Mouse (Mus musculus) layer of hippocampus, adult 2 months (tissue): Measurements from ENCODE around the gene Atp11b. TPM values are rescaled to one million over a fixed set of nuclear protein-coding genes. Genes with fewer than 3 reads are reported as not detected.

Experiments used
- DNase-seq, 2 experiments: peaks; one replicate each; pipeline ENCODE4 v3.0.0; 2022; ENCODE audit warnings: low spot score in 2 of 2
- H3K27ac ChIP-seq: fragments of 200-600 bp; 2 replicates; pipeline ENCODE4 v1.8.1; 2022
- H3K4me3 ChIP-seq: fragments of 200-600 bp; 2 replicates; pipeline ENCODE4 v1.8.1; 2022; ENCODE audit warnings: mild to moderate bottlenecking
- CTCF ChIP-seq: fragments of 200-600 bp; conservative IDR thresholded peaks from 2 replicates; pipeline ENCODE4 v1.8.1; 2022; ENCODE audit warnings: antibody characterized with exemption, mild to moderate bottlenecking, moderate library complexity
- long read RNA-seq, 2 experiments: library from polyadenylated mRNA; stranded (forward); transcript quantifications; one replicate each; pipeline ENCODE4 v2.0.0; 2021; ENCODE audit warnings: borderline mapping rate in 2 of 2
- total RNA-seq, 2 experiments: library from RNA; stranded (reverse); gene quantifications; 2 replicates each; pipeline ENCODE4 v1.2.3; 2021

Atp11b gene
- 10 to 100 TPM; 89.9 to 91.9 TPM for total RNA-seq
- long read RNA-seq, experiment 1, full-length matches to known transcripts: 4 of 37 reads
- long read RNA-seq, experiment 1, partial matches to known transcripts: 2 of 37 reads
- long read RNA-seq, experiment 1, other reads (novel, unspliced or antisense): 31 of 37 reads
- long read RNA-seq, experiment 2, full-length matches to known transcripts: 4 of 57 reads
- long read RNA-seq, experiment 2, partial matches to known transcripts: 12 of 57 reads
- long read RNA-seq, experiment 2, other reads (novel, unspliced or antisense): 41 of 57 reads

GRCm38 (mm10) chr3:35753825-35754767 is at the start of gene Atp11b:
Gene Atp11b (plus strand): TSS chr3:35754106.
- Histone ChIP-seq H3K27ac (peak within 1 kb of the TSS; percentile 96), H3K4me3 (peak within 1 kb of the TSS; percentile 92)
- TF ChIP-seq CTCF: peak; percentile 69
- DNase-seq: peak; percentile 65 to 71

- Histone ChIP-seq H3K27ac (no peak overlapping the region), H3K4me3 (no peak overlapping the region)
- no peak for TF ChIP-seq CTCF
- DNase-seq: no peak
Observed at GRCm38 (mm10) chr3:35704328-35704613, 49.6 kb upstream of the Atp11b start.

- no peak overlapping the region for H3K27ac ChIP-seq
- TF ChIP-seq CTCF: no peak
- no peak overlapping the region for H3K4me3 ChIP-seq
- DNase-seq: no peak
Observed at GRCm38 (mm10) chr3:35719531-35720205, 34.2 kb upstream of the Atp11b start.

GRCm38 (mm10) chr3:35720801-35721200 is 33.1 kb upstream of the Atp11b start:
- no peak for DNase-seq

GRCm38 (mm10) chr3:35721818-35722446 is 32.0 kb upstream of the Atp11b start:
- no peak for DNase-seq
- no peak for TF ChIP-seq CTCF
- H3K4me3 ChIP-seq: no peak overlapping the region
- H3K27ac ChIP-seq: no peak overlapping the region

More at GRCm38 (mm10) chr3:35720801-35721200, 33.1 kb upstream of the Atp11b start:
- no peak for TF ChIP-seq CTCF
- H3K4me3 ChIP-seq: no peak overlapping the region
- H3K27ac ChIP-seq: no peak overlapping the region

GRCm38 (mm10) chr3:35722811-35723210 is 31.1 kb upstream of the Atp11b start:
- no peak for DNase-seq
- no peak overlapping the region for H3K4me3 ChIP-seq
- no peak overlapping the region for H3K27ac ChIP-seq
- no peak for TF ChIP-seq CTCF

GRCm38 (mm10) chr3:35723586-35724322 is 30.2 kb upstream of the Atp11b start:
- Histone ChIP-seq H3K27ac (no peak overlapping the region; the same call in 1 of the 2 replicates), H3K4me3 (no peak overlapping the region)
- TF ChIP-seq CTCF: no peak
- peak; percentile 3 to 25 for DNase-seq

GRCm38 (mm10) chr3:35725096-35725495 is 28.8 kb upstream of the Atp11b start:
- TF ChIP-seq CTCF: no peak
- Histone ChIP-seq H3K4me3 (no peak overlapping the region), H3K27ac (no peak overlapping the region)
- no peak for DNase-seq

GRCm38 (mm10) chr3:35726936-35727335 is 27.0 kb upstream of the Atp11b start:
- no peak overlapping the region for H3K27ac ChIP-seq
- H3K4me3 ChIP-seq: no peak overlapping the region
- no peak for DNase-seq
- no peak for TF ChIP-seq CTCF

- Histone ChIP-seq H3K27ac (no peak overlapping the region), H3K4me3 (no peak overlapping the region)
- TF ChIP-seq CTCF: no peak
- no peak for DNase-seq
Observed at GRCm38 (mm10) chr3:35729490-35729889, 24.4 kb upstream of the Atp11b start.

- no peak overlapping the region for H3K4me3 ChIP-seq
- H3K27ac ChIP-seq: no peak overlapping the region
- TF ChIP-seq CTCF: no peak
- no peak for DNase-seq
Observed at GRCm38 (mm10) chr3:35731981-35732777, 21.7 kb upstream of the Atp11b start.
